Mouse (Mus musculus) 3134 (cell line): ENCODE measurements around the gene Spata16.

Experiments used
- DNase-seq: peaks from one replicate; pipeline ENCODE4 v3.0.0-alpha.2; 2011; ENCODE audit warnings: low spot score; ENCODE audit not compliant: insufficient read length; ENCODE audit errors: extremely low read depth

Spata16 gene

GRCm38 (mm10) chr3:26826958-26827839 lies 189.8 kb downstream of the Spata16 start:
- DNase-seq = no peak

DNA sequence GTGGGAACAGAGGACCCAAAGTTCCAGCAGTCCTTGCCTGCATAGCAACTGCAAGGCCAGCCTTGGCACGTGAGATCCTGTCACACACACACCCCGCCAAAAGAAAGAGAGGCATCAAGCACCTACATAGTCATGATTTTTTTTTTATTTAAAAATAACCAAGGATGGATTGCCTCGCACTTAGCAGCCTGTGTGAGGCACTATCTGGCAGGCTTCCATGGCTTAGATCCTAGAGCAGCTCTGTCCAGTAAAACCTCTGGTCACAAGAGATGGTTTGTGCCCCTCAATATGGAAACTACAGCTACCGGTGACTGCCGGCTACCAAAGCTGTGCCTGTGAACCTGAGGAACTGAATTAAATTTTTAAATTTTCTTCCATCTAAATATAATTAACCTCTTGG lies 195.5 kb downstream of the Spata16 start:
- no peak for DNase-seq

DNA sequence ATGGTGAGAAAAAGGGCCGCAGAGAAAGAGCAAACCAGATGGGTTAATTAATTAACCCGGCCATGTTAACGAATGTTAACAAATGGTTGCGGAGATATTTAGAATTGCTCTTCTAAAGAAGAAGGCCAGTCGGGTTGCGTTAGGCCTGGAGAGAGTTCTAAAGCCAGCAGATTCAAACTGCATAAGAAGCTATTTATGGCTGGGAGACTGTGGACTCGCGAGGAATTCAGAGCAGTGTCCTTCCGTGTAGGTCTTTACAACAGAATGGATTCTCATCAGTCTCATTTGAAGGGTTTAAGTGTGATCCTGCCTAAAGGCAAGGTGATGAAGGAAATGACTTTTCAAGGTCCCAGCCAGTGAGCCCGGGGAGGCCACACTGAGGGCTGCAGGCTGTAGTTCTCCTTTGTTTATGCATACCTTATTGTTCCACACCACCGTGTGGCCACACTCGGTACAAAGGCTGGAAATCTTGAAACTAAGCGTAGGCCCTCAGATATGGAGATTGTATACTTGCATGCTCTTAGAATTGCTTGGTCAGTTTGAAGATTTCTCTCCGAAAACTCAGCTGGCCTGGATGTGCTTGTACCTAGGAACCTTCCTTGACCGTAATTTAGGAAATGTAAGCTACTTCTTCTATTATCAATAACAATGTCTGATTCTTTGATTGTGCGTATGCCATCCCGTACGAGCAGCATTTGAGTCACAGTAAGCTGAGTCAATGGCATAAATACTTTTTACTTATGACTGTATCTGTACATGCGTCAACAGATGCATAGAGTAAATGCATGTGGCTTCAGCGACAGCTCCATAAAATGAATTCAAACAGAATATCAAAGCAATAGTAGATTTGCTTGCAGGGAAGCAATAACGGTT lies 197.0 kb downstream of the Spata16 start:
- no peak for DNase-seq

DNA sequence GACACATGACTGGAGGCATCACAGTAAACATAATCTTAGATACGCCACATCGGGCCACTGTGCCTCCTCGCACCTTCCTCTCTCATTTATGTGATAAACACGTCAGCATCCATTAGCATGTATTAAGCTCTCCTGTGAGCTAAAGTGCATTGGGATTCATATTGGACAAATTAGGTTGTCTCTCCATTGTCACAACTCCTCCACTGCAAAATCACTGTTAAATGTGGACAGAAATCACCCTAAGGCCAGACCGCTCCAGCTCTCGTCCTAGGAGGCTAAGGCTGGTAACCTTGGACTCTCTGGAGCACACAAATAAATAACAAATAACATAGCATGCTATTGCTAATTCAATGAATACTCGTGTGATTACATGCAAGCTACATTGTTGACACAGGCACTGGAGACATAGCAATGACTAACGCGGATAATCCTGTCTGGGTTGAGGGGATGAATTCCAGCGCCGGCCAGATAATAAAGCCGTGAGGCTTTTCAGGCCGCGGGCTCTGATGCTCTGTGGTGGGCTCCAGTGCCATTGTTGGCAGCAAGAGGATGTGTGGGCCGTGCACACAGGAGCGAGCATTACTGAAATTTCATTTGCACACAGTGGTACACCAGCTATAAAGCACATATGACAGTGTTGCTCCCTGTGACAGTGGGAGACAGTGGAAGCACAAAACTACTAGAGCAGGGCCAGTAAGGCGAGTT lies 197.8 kb downstream of the Spata16 start:
- DNase-seq = no peak

DNA sequence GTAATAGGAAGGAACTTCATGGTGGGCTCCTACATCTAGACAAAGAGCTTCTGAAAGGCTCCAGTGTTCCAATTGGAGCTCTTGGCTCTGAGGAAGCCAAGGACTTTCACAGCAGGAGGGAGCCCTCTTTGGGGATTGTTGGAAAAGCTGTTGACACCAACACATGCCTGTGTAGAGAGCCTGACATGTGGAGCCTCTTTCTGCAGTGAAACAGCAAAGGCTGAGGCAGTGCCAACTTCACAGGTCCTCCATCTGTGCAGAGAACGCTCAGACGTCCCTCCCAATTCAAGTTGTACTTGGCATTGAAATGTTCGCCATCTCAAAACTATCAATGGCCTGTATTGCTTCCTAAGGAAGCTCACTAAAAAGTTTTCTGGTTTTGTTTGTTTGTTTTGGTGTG lies 207.6 kb downstream of the Spata16 start:
- no peak for DNase-seq

- no peak for DNase-seq
Measured at GRCm38 (mm10) chr3:26847935-26848334, 210.5 kb downstream of the Spata16 start.

GRCm38 (mm10) chr3:26850207-26850606 lies 212.8 kb downstream of the Spata16 start:
- DNase-seq = no peak

GRCm38 (mm10) chr3:26850691-26851563 lies 213.5 kb downstream of the Spata16 start:
- no peak for DNase-seq

GRCm38 (mm10) chr3:26853557-26853956 lies 216.1 kb downstream of the Spata16 start:
- no peak for DNase-seq

DNA sequence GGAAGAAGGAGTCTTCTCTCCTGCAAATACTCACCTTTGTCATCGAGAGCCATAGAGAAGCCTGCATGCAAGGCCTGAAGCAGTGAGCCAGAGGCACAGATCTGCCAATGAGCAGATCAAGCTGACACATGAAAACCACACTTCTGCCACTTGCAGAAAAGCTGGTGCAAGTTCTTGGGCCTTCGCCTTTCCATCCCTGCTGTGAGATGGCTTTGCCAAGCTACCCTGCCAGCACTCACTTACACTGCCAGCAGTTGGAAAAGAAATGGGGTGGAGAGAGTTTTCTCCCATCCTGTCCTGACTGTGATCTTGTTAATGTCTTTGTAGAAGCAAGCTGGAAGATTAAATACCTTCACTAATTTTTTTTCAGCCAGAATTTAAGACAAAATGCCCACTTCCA lies 237.3 kb downstream of the Spata16 start:
- DNase-seq = no peak

- no peak for DNase-seq
Measured at GRCm38 (mm10) chr3:26877291-26877690, 239.9 kb downstream of the Spata16 start.

GRCm38 (mm10) chr3:26916607-26917006 lies 279.2 kb downstream of the Spata16 start:
- no peak for DNase-seq

DNA sequence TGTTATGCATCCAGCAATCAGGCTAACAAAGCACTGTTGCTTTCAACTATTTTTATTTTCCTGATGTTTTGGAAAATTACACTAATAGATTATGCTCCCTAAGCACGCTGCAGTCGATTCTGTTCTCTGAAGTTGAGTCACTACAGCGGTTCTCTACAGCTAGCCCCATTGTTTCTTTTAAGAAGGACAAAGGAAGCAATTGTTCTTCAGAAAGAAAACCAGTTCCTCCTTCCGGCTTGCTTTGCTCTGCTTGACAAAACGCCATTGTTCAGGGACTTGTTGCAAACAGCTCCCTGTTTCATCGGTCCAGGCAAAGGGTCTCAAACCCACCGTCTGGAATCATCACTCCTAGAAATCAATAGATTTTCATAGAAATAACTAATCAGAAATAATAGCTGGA lies 283.6 kb downstream of the Spata16 start:
- DNase-seq = no peak

DNA sequence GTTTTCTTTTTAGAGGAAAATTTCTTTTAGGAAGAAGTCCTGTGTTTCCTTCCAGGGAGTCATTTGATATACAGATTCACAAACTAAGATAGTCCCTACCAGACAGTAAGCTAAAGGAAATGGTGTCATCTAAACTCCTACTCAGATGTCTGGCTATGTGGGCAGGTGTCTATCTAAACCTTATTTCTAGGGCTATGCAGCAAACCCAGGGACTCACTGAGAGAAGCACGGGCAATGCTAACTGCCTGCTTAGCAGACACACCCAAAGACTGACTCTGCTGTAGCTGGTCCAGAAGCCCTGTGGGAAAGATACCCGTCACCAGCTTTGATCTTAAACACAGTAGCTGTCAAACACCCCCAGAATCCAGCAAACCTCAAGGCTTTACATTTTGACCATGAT lies 284.2 kb downstream of the Spata16 start:
- DNase-seq = no peak

DNA sequence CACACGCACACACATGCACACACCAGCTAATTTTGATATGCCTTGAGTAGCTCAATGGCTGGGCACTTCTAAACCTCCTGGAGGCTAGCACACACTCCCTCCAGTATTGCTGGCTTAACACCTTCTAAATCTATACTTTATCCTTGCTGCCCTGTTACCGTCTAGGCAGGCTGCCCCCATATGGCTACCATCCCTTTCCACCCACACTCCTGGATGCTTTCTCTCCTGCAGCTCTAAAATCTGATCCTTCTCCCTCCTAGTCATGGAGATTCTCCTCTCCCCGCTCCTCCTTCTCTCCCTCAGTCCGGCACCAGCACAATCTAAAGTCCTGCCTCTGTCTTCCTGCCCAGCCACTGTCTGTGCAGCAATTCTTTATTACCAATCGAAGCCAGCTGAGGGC lies 286.0 kb downstream of the Spata16 start:
- DNase-seq = no peak

DNA sequence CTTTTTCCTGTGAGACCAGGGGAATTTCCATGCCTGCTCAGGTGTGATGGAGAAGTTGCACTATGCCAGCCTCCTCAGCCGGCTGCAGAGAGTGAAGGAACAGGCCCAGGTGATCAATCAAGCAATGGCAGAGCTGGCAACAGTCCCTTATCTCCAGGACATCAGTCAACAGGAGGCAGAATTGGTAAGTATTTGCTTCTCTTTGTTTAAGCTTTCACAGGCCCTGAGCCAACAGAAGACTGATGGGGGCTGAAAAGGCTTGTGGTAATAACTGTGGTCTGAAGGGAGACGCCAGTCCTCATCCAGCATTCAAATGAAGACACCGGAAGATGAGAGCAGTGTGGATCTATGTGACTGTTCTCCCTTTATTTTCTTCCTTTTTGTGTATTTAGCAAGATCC lies 286.8 kb downstream of the Spata16 start:
- DNase-seq = no peak

GRCm38 (mm10) chr3:26933079-26933478 lies 295.7 kb downstream of the Spata16 start:
- no peak for DNase-seq

- DNase-seq = no peak
Measured at GRCm38 (mm10) chr3:26936897-26937590, 299.6 kb downstream of the Spata16 start.

- DNase-seq = no peak
Measured at GRCm38 (mm10) chr3:26966776-26967175, 329.4 kb downstream of the Spata16 start.
